Mouse (Mus musculus) CD4-positive, CD25-positive, alpha-beta regulatory T cell, adult 2 months (primary cell): Measurements from ENCODE around the gene Fgd2.

Source experiments
- DNase-seq: peaks from one replicate; pipeline ENCODE4 v3.0.0-alpha.2; 2012; ENCODE audit warnings: low read depth, low spot score

Gene Fgd2

GRCm38 (mm10) chr17:29422912-29423504 is 62.3 kb downstream of the Fgd2 start:
- DNase-seq, result no peak

DNA sequence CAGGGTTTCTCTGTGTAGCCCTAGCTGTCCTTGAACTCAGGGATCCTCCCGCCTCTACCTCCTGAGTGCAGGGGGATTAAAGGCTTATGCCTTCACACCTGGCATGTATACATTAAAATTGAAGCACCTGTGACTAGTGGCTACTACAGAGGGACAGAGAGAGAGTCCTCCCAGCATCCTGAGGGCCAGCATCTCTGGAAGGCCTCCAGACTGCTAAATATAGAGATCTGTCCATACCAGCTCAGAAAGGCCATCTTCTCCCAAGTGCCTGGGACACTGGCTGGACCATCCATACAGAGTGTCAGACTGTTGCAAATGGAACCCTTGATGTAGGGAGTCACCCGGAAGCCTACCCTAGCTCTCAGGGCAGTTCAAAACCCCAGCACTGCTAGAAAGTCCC is 63.3 kb downstream of the Fgd2 start:
- no peak for DNase-seq

GRCm38 (mm10) chr17:29425345-29425744 is 64.6 kb downstream of the Fgd2 start:
- no peak for DNase-seq

- DNase-seq, result peak; percentile 19
These were observed 67.5 kb downstream of the Fgd2 start for GRCm38 (mm10) chr17:29428213-29428612.

DNA sequence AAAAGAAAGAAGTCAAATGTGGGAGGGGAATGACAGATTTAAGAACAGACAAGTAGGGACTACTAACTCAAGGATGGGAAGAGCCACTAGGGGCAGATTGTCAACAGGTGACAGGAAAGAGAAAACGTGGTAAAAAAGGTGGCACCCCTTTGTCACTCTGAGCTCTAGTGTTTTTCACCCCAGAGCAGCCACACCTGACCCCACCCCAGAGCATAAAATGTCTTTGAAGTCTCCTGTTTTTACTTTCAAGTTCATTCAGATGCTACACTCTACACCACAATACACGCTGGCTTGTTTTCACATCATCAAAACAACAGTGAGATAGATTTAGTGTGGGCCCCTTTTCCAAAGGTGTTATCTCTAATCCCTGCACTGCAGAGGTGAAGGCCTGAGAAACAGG is 68.1 kb downstream of the Fgd2 start:
- DNase-seq, result peak; percentile 86
